9 mouse cellular contexts compared by ENCODE assay signal in the genomic region with DNA sequence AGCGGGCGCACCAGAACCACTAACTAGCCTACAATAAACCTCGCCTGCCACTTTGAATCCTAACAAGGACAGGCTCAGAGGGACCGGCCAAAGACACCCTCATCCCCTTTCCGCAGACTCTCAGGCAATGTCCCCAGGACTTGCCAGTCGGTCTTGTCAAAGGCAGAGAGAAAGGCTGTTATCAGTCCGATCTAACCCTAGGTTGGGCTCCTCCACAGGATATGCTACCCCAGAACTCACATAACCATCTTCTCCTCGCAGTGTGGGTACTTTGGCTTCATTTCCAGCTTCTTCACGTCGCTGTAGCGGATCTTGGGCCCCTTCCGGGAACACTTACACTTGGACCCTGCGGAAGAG. TPM values are rescaled to one million over a fixed set of nuclear protein-coding genes. Genes with fewer than 3 reads are reported as not detected.
A peak's percentile ranks its signal among the peaks of the same experiment; 100 is the strongest.
DNase-seq lines count a peak whose midpoint lies in the region; ATAC-seq lines count a peak whose summit lies in the region.
"Had no signal": no experiment of that assay in that cellular context is flagged by ENCODE, and none has a peak within 500 bp of the region (broad histone marks: within the 10 kb centered on the region; RNA-seq: fewer than 3 reads in every experiment).

No protein-coding gene starts in this region.

- H3K9ac ChIP-seq in lung, embryonic 16.5 days (ENCODE audit: low read length), result peak overlapping the region; percentile 59
- H3K9ac ChIP-seq in liver, embryonic 12.5 days, result no peak overlapping the region

- H3K4me3 ChIP-seq in lung, embryonic 16.5 days (ENCODE audit: low read length), result peak overlapping the region; percentile 53
- H3K4me3 ChIP-seq in liver, embryonic 12.5 days, result peak overlapping the region; percentile 35
- H3K4me3 ChIP-seq: myocyte had no signal

- 0 out of 2 replicates have a peak, but pooled peaks have one; percentile 15 for ATAC-seq in lung, embryonic 16.5 days (ENCODE audit: low read depth)
- no peak for ATAC-seq in liver, embryonic 12.5 days
- ATAC-seq in inflammation-experienced regulatory T-cells, adult 6 months, result no peak

- H3K27me3 ChIP-seq in lung, embryonic 16.5 days (ENCODE audit: control insufficient read depth, insufficient read depth, low read depth, low read length), result peaks cover 61% of the 10 kb centered on the region
- H3K27me3 ChIP-seq in liver, embryonic 12.5 days (replicated peaks), result peaks cover 85% of the 10 kb centered on the region

- no peaks in the 10 kb centered on the region for H3K9me3 ChIP-seq in lung, embryonic 16.5 days (ENCODE audit: control insufficient read depth, low read length)
- no peaks in the 10 kb centered on the region for H3K9me3 ChIP-seq in liver, embryonic 12.5 days (replicated peaks)

- peak; percentile 8 for DNase-seq in adrenal gland, adult 2 months
- DNase-seq in adrenal gland, postnatal 25 days, result no peak
- DNase-seq in lung, postnatal 14 days, result no peak
- DNase-seq in right cerebral cortex, postnatal 14 days, result no peak
- no peak for DNase-seq in thymus, postnatal 36 days

- no peak overlapping the region for H3K27ac ChIP-seq in lung, embryonic 16.5 days (ENCODE audit: low read length)
- no peak overlapping the region for H3K27ac ChIP-seq in liver, embryonic 12.5 days

- no peaks in the 10 kb centered on the region for H3K36me3 ChIP-seq in lung, embryonic 16.5 days (ENCODE audit: control insufficient read depth, insufficient read depth, low read length)
- H3K36me3 ChIP-seq in liver, embryonic 12.5 days, result no peaks in the 10 kb centered on the region

- 0 out of 2 replicates have a peak, but pooled peaks cover 3% of the 10 kb centered on the region for H3K4me1 ChIP-seq in lung, embryonic 16.5 days (replicated peaks; ENCODE audit: control insufficient read depth, insufficient read depth, low read length)
- 0 out of 2 replicates have a peak, but pooled peaks cover 3% of the 10 kb centered on the region for H3K4me1 ChIP-seq in liver, embryonic 12.5 days

- H3K4me2 ChIP-seq in lung, embryonic 16.5 days (ENCODE audit: low read depth, low read length), result peak overlapping the region; percentile 78
- peak overlapping the region; percentile 58 for H3K4me2 ChIP-seq in liver, embryonic 12.5 days

- 6% methylated on average over 13 of the region's 13 CpGs for WGBS in lung, embryonic 16.5 days
- WGBS in liver, embryonic 12.5 days (ENCODE audit: insufficient replicate concordance), result 3% methylated on average over 13 of the region's 13 CpGs

RNA-seq across cellular contexts. Expression of a gene that starts 0.8 kb away (rescaled TPM):
- total RNA-seq in adrenal gland, adult 2 months (2021), result 10 to 100 TPM; 49.3 to 65.0 TPM
- 55.9 and 59.6 TPM in 2 replicates for polyA plus RNA-seq in adrenal gland, adult 2 months (2012; rRNA removed)
- 29.4 and 36.9 TPM in 2 replicates for total RNA-seq in adrenal gland, postnatal 25 days (2021)
- 10.3 and 13.4 TPM in 2 replicates for polyA plus RNA-seq in lung, embryonic 16.5 days (2015; fragmentation: Nextera tagmentation; extraction: Ambion mirVana)
- polyA plus RNA-seq in liver, embryonic 12.5 days (2016; fragmentation: Nextera tagmentation; extraction: Ambion mirVana), result 0.41 and 1.6 TPM in 2 replicates
- polyA plus RNA-seq in inflammation-experienced regulatory T-cells, adult 6 months (2017; shearing (Covaris generic)), result not detected
- polyA plus RNA-seq: myocyte had no signal

RNA-seq across cellular contexts. Expression of a gene that starts 43.6 kb away (rescaled TPM):
- total RNA-seq in adrenal gland, adult 2 months (2021), result not detected
- polyA plus RNA-seq in adrenal gland, adult 2 months (2012; rRNA removed), result not detected in 2 replicates
- not detected in 2 replicates for total RNA-seq in adrenal gland, postnatal 25 days (2021)
- not detected in 2 replicates for polyA plus RNA-seq in lung, embryonic 16.5 days (2015; fragmentation: Nextera tagmentation; extraction: Ambion mirVana)
- polyA plus RNA-seq in liver, embryonic 12.5 days (2016; fragmentation: Nextera tagmentation; extraction: Ambion mirVana), result not detected in 2 replicates
- polyA plus RNA-seq in inflammation-experienced regulatory T-cells, adult 6 months (2017; shearing (Covaris generic)), result not detected
- polyA plus RNA-seq: myocyte had no signal
